Mouse (Mus musculus): Measurements from ENCODE around the gene Ggt6. TPM values are rescaled to one million over a fixed set of nuclear protein-coding genes. Genes with fewer than 3 reads are reported as not detected.

Ggt6 gene
- polyA plus RNA-seq, 1 experiment from 2014 or later: not detected

DNA sequence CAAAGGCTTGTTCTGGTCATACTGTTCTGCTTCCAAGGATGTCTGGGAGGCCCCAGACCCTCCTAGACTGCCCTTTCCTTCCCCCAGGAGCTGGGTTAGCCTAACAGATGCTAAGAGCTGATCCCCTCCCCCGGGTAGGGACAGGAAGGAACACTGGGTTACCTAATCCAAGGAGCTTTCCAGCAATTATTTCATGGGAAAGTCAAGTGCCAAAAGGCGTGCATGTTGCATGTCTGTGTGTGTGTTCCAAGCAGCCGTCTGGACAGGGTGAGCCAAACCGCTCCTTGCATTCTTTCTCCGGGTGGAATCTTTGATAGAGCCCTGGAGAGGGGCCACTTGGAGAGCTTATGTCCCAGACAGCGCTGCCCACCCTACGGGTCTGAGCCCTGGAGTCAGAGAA lies 22.3 kb upstream of the Ggt6 start:
- Histone ChIP-seq H3K4me2 (replicated peaks) (no peak overlapping the region), H3K4me1 (replicated peaks) (peaks cover 29% of the 10 kb centered on the region), H3K9ac (replicated peaks) (no peak overlapping the region), H3K9me3 (no peaks in the 10 kb centered on the region), H3K27ac (no peak overlapping the region), H3K36me3 (no peaks in the 10 kb centered on the region), H3K27me3 (peaks cover 62% of the 10 kb centered on the region), H3K4me3 (replicated peaks) (no peak overlapping the region)
- WGBS: 76% methylated on average over 7 of the region's 7 CpGs
- no peak for ATAC-seq

DNA sequence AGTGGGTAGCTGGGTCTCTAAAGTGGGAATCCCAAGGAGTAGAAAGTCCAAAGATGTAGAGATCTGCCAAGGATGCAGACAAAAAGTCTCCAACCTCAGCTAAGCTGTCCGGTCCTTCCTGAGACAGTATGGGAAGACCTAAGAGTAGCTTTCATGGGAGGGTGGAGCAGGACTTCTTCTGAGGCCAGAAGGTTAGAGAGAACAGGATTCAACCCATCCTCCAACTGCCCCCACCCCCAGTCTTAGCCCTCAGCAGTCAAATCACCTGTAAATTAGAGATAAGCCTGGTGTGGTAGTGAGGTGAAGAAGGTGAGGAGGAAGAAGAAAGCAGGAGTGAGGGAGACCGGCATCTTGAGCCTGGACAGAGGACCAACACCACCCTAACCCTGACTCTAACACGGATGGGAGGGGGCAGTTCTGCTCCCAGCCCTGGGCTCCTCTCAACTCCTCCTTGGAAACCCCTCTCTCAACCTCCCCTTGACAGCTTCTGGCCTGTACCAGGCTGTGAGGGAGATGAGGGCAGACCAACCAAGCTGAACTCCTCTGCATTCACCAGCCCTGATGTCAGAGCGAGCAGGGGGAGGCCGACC lies 21.6 kb upstream of the Ggt6 start:
- H3K36me3 ChIP-seq: no peaks in the 10 kb centered on the region
- H3K4me1 ChIP-seq (replicated peaks): peaks cover 32% of the 10 kb centered on the region
- no peak overlapping the region for H3K4me3 ChIP-seq (replicated peaks)
- 62% methylated on average over 5 of the region's 5 CpGs for WGBS
- ATAC-seq: no peak
- H3K27me3 ChIP-seq: peaks cover 56% of the 10 kb centered on the region
- no peak overlapping the region for H3K4me2 ChIP-seq (replicated peaks)
- no peak overlapping the region for H3K9ac ChIP-seq (replicated peaks)
- no peaks in the 10 kb centered on the region for H3K9me3 ChIP-seq
- H3K27ac ChIP-seq: no peak overlapping the region

DNA sequence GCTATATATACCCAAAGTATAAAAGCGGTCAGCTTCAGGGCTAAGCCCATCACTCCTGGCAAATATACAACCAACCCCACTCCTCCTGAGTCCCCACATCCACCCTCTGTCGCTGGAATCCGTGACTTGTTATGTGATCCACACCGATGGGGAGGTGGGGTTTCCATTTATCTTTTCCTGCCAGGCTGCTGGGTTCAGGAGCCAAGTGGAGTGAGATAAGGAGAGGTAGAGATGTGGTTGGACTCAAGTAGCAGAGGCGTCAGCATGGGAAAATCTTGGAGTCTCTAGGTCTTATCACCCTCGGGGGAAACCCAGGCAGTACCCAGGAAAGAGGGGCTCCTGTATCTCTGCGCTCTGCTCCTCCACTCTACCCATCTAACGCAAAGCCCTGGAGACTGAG lies 20.2 kb upstream of the Ggt6 start:
- Histone ChIP-seq H3K4me1 (replicated peaks) (peaks cover 32% of the 10 kb centered on the region), H3K4me3 (replicated peaks) (no peak overlapping the region), H3K27ac (no peak overlapping the region), H3K9me3 (no peaks in the 10 kb centered on the region), H3K36me3 (no peaks in the 10 kb centered on the region), H3K4me2 (replicated peaks) (no peak overlapping the region), H3K27me3 (peaks cover 42% of the 10 kb centered on the region), H3K9ac (replicated peaks) (no peak overlapping the region)
- 91% methylated on average over 8 of the region's 8 CpGs for WGBS
- ATAC-seq: no peak

DNA sequence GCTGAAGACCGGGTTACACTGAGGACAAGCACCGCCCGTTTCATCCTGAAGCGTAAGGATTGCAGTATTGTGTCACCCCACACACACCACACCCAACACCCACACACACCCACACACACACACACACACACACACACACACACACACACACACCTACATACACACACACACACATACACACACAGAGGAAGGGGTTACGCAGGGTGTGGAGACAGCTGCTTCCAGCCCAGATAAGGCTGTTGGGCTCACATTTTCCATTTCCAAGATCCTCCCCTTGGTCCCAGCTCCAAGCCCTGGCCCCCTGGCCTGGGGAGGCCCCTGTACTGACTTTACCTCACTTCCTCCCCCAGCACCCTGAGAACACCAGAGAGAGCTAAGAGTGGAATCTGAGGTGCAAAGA lies 18.7 kb upstream of the Ggt6 start:
- peaks cover 28% of the 10 kb centered on the region for H3K27me3 ChIP-seq
- H3K9me3 ChIP-seq: no peaks in the 10 kb centered on the region
- no peak overlapping the region for H3K4me2 ChIP-seq (replicated peaks)
- no peaks in the 10 kb centered on the region for H3K36me3 ChIP-seq
- no peak overlapping the region for H3K27ac ChIP-seq
- H3K9ac ChIP-seq (replicated peaks): no peak overlapping the region
- no peak overlapping the region for H3K4me3 ChIP-seq (replicated peaks)
- ATAC-seq: no peak
- peaks cover 18% of the 10 kb centered on the region for H3K4me1 ChIP-seq (replicated peaks)
- WGBS: 100% methylated on average over 5 of the region's 5 CpGs

- H3K4me2 ChIP-seq (replicated peaks): no peak overlapping the region
- no peak; the same call in 1 of the 2 replicates for ATAC-seq
- 6% methylated on average over 4 of the region's 4 CpGs for WGBS
These were observed 17.9 kb upstream of the Ggt6 start for GRCm38 (mm10) chr11:72417376-72417775.

DNA sequence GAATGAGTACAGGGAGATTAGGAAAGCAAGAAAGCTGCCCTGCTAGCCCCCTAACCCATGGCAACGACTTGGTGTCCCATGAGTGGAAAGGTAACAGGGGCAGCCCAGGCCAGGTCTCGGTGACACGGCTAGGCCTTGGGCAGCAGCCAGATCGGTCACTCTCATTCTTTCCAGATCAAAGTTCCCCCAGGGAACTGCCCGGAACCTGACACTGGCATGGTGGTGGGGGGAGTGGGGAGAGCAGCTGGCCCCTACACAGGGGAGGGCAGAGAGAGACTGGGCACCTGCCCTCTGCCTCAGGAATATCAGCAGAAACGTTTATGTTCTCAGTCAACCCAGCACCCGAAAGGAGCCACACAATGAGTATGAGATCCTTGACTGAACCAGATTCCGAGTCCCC lies 17.1 kb upstream of the Ggt6 start:
- Histone ChIP-seq H3K9ac (replicated peaks) (no peak overlapping the region), H3K27ac (no peak overlapping the region), H3K4me3 (replicated peaks) (no peak overlapping the region), H3K36me3 (no peaks in the 10 kb centered on the region), H3K27me3 (peaks cover 13% of the 10 kb centered on the region; the same call in 1 of the 2 replicates), H3K4me2 (replicated peaks) (no peak overlapping the region), H3K4me1 (replicated peaks) (peaks cover 15% of the 10 kb centered on the region), H3K9me3 (no peaks in the 10 kb centered on the region)
- no peak for ATAC-seq
- WGBS: 42% methylated on average over 8 of the region's 8 CpGs

More at GRCm38 (mm10) chr11:72417376-72417775, 17.9 kb upstream of the Ggt6 start:
- Histone ChIP-seq H3K9ac (replicated peaks) (no peak overlapping the region), H3K4me3 (replicated peaks) (no peak overlapping the region), H3K36me3 (no peaks in the 10 kb centered on the region), H3K27me3 (peaks cover 21% of the 10 kb centered on the region; the same call in 1 of the 2 replicates), H3K4me1 (replicated peaks) (peaks cover 15% of the 10 kb centered on the region), H3K27ac (no peak overlapping the region; the same call in 1 of the 2 replicates), H3K9me3 (no peaks in the 10 kb centered on the region)

DNA sequence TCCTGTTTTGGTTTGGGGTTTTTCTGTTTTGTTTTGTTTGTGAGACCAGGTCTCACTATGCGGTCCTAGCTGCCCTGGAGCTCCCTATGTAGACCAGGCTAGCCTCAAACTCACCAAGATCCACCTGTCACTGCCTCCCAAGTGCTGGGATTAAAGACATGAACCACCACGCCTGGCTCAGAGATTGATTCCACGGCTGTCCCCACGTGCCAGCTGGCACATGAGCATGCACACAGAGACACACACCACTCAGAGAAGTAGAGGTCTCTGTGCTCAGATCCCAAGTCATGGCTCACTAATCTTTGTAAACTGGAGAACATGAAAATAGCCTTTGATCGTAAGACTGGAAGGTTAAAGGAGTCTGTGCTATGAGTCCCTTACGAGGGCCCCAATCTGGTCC lies 16.3 kb upstream of the Ggt6 start:
- H3K4me1 ChIP-seq (replicated peaks): peaks cover 15% of the 10 kb centered on the region
- no peak overlapping the region for H3K4me3 ChIP-seq (replicated peaks)
- H3K9ac ChIP-seq (replicated peaks): no peak overlapping the region
- H3K27me3 ChIP-seq: peaks cover 7% of the 10 kb centered on the region; the same call in 1 of the 2 replicates
- H3K36me3 ChIP-seq: no peaks in the 10 kb centered on the region
- no peak for ATAC-seq
- WGBS: 93% methylated on average over 6 of the region's 6 CpGs
- H3K27ac ChIP-seq: no peak overlapping the region
- no peaks in the 10 kb centered on the region for H3K9me3 ChIP-seq
- H3K4me2 ChIP-seq (replicated peaks): no peak overlapping the region

DNA sequence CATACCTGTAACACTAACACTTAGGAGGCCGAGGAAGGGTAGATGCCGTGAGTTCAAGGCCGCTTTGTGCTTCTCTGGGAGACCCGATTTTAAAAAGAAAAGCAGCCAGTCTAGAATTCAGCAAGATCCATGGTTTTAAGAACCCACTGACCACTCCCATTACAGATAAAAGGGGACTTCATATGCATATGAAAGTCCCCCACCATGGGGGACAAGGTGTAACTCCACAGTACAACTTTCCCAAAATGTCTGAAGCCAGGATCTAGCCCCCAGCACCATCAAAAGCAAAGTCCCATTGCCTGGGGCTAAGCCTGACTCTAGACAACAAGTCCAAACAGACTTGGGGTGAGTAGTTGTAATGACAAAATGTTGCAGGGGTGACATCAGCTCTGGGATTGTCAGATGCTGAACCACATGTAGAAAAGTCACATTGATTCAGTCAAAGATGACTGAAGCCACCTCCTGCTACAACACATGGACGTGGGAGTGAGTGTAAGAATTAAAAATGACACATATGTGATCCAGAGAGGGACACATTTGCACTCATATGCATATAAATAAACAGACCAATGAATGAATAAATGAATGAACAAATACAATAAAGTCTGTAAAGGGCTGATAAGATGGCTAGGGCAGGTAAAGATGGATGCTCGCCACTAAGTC lies 14.7 kb upstream of the Ggt6 start:
- H3K9me3 ChIP-seq: no peaks in the 10 kb centered on the region
- WGBS: 83% methylated on average over 6 of the region's 6 CpGs

GRCm38 (mm10) chr11:72421518-72422278 lies 13.6 kb upstream of the Ggt6 start:
- no peaks in the 10 kb centered on the region for H3K27me3 ChIP-seq
- H3K9me3 ChIP-seq: no peaks in the 10 kb centered on the region
- H3K4me1 ChIP-seq (replicated peaks): peaks cover 15% of the 10 kb centered on the region
- no peak overlapping the region for H3K27ac ChIP-seq
- WGBS: 93% methylated on average over 11 of the region's 11 CpGs
- H3K4me2 ChIP-seq (replicated peaks): no peak overlapping the region
- no peak for ATAC-seq
- H3K36me3 ChIP-seq: no peaks in the 10 kb centered on the region
- H3K9ac ChIP-seq (replicated peaks): no peak overlapping the region
- H3K4me3 ChIP-seq (replicated peaks): no peak overlapping the region

More for the DNA sequence above, 14.7 kb upstream of the Ggt6 start:
- H3K4me3 ChIP-seq (replicated peaks): no peak overlapping the region
- H3K4me2 ChIP-seq (replicated peaks): no peak overlapping the region
- H3K4me1 ChIP-seq (replicated peaks): peaks cover 15% of the 10 kb centered on the region
- H3K27ac ChIP-seq: no peak overlapping the region
- no peaks in the 10 kb centered on the region for H3K36me3 ChIP-seq
- no peaks in the 10 kb centered on the region for H3K27me3 ChIP-seq
- H3K9ac ChIP-seq (replicated peaks): no peak overlapping the region
- no peak for ATAC-seq

- no peaks in the 10 kb centered on the region for H3K36me3 ChIP-seq
- no peak overlapping the region for H3K4me3 ChIP-seq (replicated peaks)
- no peak for ATAC-seq
- H3K4me2 ChIP-seq (replicated peaks): no peak overlapping the region
- H3K9ac ChIP-seq (replicated peaks): no peak overlapping the region
- H3K27ac ChIP-seq: no peak overlapping the region
- no peaks in the 10 kb centered on the region for H3K4me1 ChIP-seq (replicated peaks)
- 85% methylated on average over 4 of the region's 4 CpGs for WGBS
- H3K27me3 ChIP-seq: no peaks in the 10 kb centered on the region
- no peaks in the 10 kb centered on the region for H3K9me3 ChIP-seq
These were observed 11.6 kb upstream of the Ggt6 start for GRCm38 (mm10) chr11:72423686-72424085.

DNA sequence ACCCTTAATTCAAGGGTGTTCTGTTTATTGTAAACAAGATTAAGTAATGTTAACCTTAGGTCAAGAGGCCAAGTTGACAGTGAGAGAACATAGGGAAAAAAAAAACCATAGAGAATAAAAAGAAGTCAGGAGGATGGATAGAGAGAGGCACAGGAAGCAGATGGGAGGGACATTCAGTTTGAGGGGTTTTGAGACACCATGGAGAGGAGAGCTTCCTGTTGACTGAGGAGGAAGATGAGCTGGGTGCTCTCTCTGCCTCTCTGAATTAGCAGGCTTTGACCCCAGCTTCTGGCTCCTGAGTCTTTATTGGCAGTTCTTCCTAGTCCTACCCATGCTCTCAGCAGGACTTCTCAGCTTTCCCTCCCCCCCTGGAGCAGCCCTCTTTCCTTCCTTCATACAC lies 10.1 kb upstream of the Ggt6 start:
- ATAC-seq: no peak
- no peaks in the 10 kb centered on the region for H3K27me3 ChIP-seq

GRCm38 (mm10) chr11:72426884-72427283 lies 8.4 kb upstream of the Ggt6 start:
- no peak overlapping the region for H3K4me3 ChIP-seq (replicated peaks)
- H3K4me1 ChIP-seq (replicated peaks): no peaks in the 10 kb centered on the region
- H3K27ac ChIP-seq: no peak overlapping the region
- H3K27me3 ChIP-seq: no peaks in the 10 kb centered on the region
- no peaks in the 10 kb centered on the region for H3K36me3 ChIP-seq
- no peak for ATAC-seq
- H3K9ac ChIP-seq (replicated peaks): no peak overlapping the region
- H3K9me3 ChIP-seq: no peaks in the 10 kb centered on the region
- no peak overlapping the region for H3K4me2 ChIP-seq (replicated peaks)

More for the DNA sequence above, 10.1 kb upstream of the Ggt6 start:
- no peaks in the 10 kb centered on the region for H3K9me3 ChIP-seq
- H3K4me2 ChIP-seq (replicated peaks): no peak overlapping the region
- no peak overlapping the region for H3K27ac ChIP-seq
- H3K4me3 ChIP-seq (replicated peaks): no peak overlapping the region
- no peaks in the 10 kb centered on the region for H3K36me3 ChIP-seq
- H3K9ac ChIP-seq (replicated peaks): no peak overlapping the region
- H3K4me1 ChIP-seq (replicated peaks): no peaks in the 10 kb centered on the region
